Mouse (Mus musculus) cerebellum, adult 2 months (tissue): ENCODE measurements at regions not wholly inside any gene's neighbourhood (a gene's known extent, or its start where the extent isn't known, plus 50 kb on each side); places are given as distances from the start of the nearest gene placed in this dataset.

ENCODE experiments used
- DNase-seq, 2 experiments: peaks; one replicate each; pipeline ENCODE4 v3.0.0; 2021
- H3K27ac ChIP-seq: fragments of 200-500 bp; 2 replicates; pipeline ENCODE4 v1.5.1; 2012; ENCODE audit warnings: low read length, control low read depth, inconsistent platforms; ENCODE audit not compliant: insufficient read depth
- H3K27me3 ChIP-seq: fragments of 200-500 bp; 2 replicates; pipeline ENCODE4 v1.6.1; 2012; ENCODE audit warnings: inconsistent platforms, mild to moderate bottlenecking, low read length, moderate library complexity; ENCODE audit not compliant: control insufficient read depth, insufficient read depth
- H3K4me1 ChIP-seq: fragments of 200-500 bp; 2 replicates; pipeline ENCODE4 v1.6.1; 2011; ENCODE audit warnings: low read length; ENCODE audit not compliant: control insufficient read depth, insufficient read depth
- H3K4me3 ChIP-seq: fragments of 200-500 bp; replicated peaks from 2 replicates; pipeline ENCODE3; 2011; ENCODE audit warnings: mild to moderate bottlenecking, low read depth, low read length, control low read depth; ENCODE audit not compliant: insufficient read depth
- CTCF ChIP-seq: fragments of 200-500 bp; IDR thresholded peaks from 2 replicates; pipeline ENCODE4 v1.5.1; 2011; ENCODE audit warnings: low read depth, mild to moderate bottlenecking, control low read depth, low read length, moderate library complexity, borderline replicate concordance; ENCODE audit not compliant: insufficient read depth
- POLR2A ChIP-seq: fragments of 200-500 bp; IDR thresholded peaks from 2 replicates; pipeline ENCODE4 v1.6.1; 2011; ENCODE audit warnings: low read length, control low read depth, borderline replicate concordance; ENCODE audit not compliant: insufficient read depth
- WGBS: fragments of 180-500 bp; shearing (Covaris S2); methylation state at CpG from one replicate; pipeline ENCODE4 v1.1.7; 2018; 5-methylcytosine and 5-hydroxymethylcytosine counted together

DNA sequence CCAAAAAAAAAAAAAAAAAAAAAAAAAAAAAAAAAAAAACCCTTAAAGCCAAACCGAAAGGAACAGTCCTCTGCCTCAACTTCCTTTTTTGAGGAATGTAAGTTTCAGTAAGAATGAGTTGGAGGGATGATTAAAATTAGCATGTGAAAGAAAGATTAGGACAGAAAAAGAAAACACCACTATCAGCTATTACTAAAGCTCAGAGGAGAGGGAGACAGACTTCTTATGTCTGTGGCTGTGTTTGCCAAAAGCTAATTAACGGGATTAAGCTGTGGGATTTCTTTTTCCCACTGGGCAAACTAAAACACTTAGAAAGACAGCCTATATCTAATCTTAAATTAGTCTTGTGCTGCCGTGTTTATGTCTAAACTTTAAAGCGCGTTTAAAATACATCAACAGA lies 146.7 kb upstream of the Vegfc start:
- Histone ChIP-seq H3K4me1 (no peaks in the 10 kb centered on the region), H3K27me3 (no peaks in the 10 kb centered on the region), H3K4me3 (no peak overlapping the region), H3K27ac (no peak overlapping the region)
- TF ChIP-seq POLR2A, result no peak
- TF ChIP-seq CTCF, result no peak
- DNase-seq, result no peak
- 52% methylated on average over 5 of the region's 5 CpGs for WGBS

DNA sequence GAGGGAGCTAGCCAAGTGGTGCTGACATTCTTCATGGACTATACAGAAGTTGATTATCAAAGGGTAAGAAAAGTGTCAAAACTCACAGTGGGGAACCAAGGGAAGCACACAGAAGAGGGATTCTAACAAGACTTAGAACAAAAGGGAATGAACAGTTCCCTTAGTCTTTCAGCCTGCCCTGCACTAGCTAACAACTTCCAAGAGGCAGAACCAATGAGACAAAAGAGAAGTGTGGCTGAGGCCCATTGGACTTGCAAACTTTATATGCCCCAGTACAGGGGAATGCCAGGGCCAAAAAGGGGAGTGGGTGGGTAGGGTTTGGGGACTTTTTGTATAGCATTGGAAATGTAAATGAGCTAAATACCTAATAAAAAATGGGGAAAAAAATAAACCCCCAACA lies 139.0 kb upstream of the Vegfc start:
- TF ChIP-seq CTCF, result no peak
- no peak for TF ChIP-seq POLR2A
- Histone ChIP-seq H3K4me1 (no peaks in the 10 kb centered on the region), H3K27me3 (no peaks in the 10 kb centered on the region), H3K4me3 (no peak overlapping the region), H3K27ac (no peak overlapping the region)
- DNase-seq, result no peak

DNA sequence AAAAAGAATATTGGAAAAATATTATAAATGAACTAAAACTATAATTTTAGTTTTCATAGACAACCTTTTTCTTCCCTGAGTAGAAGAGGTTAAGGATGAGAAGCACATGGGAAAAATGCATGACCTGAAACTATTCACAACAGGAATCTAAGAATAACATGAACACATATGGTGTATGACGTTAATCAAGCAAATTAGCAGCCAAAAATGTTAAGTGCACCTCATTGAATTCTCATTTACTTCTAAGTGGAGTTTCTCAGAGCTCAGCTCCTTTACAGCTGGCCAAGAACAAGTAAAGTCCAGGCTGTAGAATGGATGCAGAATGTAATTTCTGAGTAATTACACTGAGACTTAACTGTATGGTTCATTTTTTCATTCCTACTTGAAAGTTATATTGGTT lies 137.9 kb upstream of the Vegfc start:
- no peak for TF ChIP-seq CTCF
- no peak for TF ChIP-seq POLR2A
- Histone ChIP-seq H3K27ac (no peak overlapping the region), H3K4me1 (no peaks in the 10 kb centered on the region), H3K27me3 (no peaks in the 10 kb centered on the region), H3K4me3 (no peak overlapping the region)
- 4% methylated on average over 1 of the region's 1 CpGs for WGBS
- DNase-seq, result peak in 1 of 2 experiments; percentile 26

DNA sequence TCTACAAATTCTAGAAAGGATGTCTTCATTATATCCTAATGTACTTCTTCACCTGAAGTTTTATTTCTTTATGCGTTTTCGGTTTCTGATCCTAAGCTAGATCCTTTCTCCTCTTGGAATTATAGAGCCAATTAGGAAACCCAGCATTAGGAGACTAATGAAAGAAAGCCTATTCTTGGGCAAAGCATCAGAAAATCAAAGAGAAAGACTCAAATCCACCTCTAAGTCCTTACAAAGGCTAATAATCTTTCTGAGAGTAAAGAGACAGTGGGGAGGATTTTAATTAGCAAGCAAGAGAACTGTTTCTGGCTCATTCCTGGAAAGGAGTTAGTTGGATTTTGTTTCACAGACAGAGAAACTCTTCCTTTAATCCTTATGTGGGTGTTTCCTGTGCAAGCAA lies 136.3 kb upstream of the Vegfc start:
- H3K27me3 ChIP-seq, result no peaks in the 10 kb centered on the region
- WGBS, result 98% methylated on average over 2 of the region's 2 CpGs
- no peak overlapping the region for H3K4me3 ChIP-seq
- H3K4me1 ChIP-seq, result no peaks in the 10 kb centered on the region
- DNase-seq, result no peak
- H3K27ac ChIP-seq, result no peak overlapping the region
- TF ChIP-seq POLR2A (no peak), CTCF (no peak)

DNA sequence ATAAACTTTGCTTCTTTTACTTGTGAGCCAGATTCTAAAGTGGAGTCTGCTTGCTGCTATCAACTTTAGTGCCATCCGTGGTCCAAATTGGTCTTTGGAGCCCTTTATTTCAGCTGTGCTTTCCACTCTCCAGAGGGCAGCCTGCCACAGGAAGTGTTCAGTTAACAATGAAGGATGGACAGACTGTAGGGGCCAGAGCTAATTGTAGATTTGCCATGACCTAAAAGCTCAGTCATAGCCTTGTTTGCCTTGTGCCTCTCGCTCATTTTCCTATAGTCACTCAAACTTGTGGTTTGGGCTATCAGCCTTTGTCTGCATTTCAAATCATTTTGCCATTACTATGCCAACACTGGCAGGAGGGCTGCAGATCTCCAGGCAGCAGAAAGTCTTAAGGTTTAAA lies 131.8 kb upstream of the Vegfc start:
- Histone ChIP-seq H3K4me1 (no peaks in the 10 kb centered on the region), H3K27me3 (no peaks in the 10 kb centered on the region), H3K27ac (no peak overlapping the region), H3K4me3 (no peak overlapping the region)
- peak in 1 of 2 experiments; percentile 19 for DNase-seq
- 16% methylated on average over 2 of the region's 2 CpGs for WGBS
- no peak for TF ChIP-seq POLR2A
- no peak for TF ChIP-seq CTCF

DNA sequence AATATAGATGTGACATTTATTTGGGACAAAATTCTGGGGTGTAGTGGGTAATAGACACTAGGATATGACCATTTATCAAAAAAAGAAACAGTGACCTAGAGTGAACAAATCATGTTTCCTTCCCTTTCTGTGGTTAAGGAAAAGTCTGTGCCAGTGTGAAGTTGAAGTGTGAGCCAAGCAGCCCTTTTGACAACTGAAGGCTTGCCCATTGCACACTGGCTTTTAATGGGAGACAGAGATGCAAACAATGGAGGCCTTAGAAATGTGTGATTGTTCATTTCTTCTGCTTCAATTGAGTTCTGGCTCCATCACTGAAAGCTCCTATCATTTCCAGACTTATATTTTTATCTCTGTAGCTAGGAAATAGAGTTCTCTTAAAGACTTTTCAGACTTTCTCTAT lies 130.0 kb upstream of the Vegfc start:
- no peak overlapping the region for H3K4me3 ChIP-seq
- TF ChIP-seq POLR2A (no peak), CTCF (no peak)
- H3K4me1 ChIP-seq, result no peaks in the 10 kb centered on the region
- H3K27me3 ChIP-seq, result no peaks in the 10 kb centered on the region
- no peak overlapping the region for H3K27ac ChIP-seq
- no peak for DNase-seq

DNA sequence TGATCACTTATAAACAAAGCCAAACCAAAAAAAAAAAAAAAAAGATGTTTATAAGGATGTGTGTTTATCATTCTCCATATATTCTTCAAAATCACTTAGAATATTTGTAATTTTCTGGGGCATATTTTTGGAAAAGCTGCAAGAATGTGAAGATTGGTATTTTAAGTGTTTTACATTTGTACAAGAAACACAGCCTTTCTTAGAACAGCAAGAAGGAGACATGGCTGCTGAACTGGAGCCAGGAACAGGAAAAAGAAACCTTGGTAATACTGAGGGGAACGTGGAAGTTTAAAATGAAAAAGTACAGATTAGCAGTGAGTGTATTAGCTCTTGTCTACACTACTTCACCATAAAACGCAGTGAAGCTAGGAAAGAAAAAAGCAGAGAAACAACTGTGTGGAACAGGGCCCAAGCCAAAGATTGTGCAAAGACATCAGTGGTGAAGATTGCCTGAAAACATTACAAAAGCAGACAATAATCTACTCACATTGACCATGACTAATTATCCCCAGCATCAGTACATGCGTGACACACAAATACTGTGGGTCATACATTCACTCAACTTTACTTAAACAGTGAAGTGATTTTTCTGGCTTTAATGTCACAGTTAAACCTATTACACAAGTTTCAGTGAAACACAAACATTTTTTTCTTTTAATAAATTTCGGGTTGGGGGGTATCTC lies 122.8 kb upstream of the Vegfc start:
- no peak overlapping the region for H3K27ac ChIP-seq
- WGBS, result 51% methylated on average over 4 of the region's 4 CpGs
- no peaks in the 10 kb centered on the region for H3K4me1 ChIP-seq
- H3K4me3 ChIP-seq, result no peak overlapping the region
- DNase-seq, result no peak
- no peaks in the 10 kb centered on the region for H3K27me3 ChIP-seq
- TF ChIP-seq CTCF (no peak), POLR2A (no peak)

DNA sequence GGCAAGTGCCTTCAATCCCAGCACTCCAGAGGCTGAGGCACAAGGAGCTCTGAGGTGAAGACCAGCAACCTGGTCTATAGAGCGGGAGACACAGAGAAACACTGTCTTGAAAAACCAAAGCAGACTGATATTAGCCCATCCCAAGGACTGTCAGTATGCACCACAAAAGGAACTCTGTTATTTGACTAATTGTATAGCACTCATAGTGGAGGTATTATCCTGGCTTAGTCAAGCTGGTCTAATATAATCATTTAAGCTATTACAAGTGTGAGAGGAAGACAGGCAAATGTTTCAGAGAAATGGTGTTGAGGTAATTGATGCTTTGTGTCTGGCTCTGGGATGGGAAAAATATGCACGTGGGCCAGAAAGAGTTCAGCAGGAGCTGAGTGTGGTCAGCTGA lies 121.3 kb upstream of the Vegfc start:
- TF ChIP-seq POLR2A (no peak), CTCF (no peak)
- Histone ChIP-seq H3K4me3 (no peak overlapping the region), H3K4me1 (no peaks in the 10 kb centered on the region), H3K27me3 (no peaks in the 10 kb centered on the region), H3K27ac (no peak overlapping the region)
- 65% methylated on average over 2 of the region's 2 CpGs for WGBS
- DNase-seq, result no peak

DNA sequence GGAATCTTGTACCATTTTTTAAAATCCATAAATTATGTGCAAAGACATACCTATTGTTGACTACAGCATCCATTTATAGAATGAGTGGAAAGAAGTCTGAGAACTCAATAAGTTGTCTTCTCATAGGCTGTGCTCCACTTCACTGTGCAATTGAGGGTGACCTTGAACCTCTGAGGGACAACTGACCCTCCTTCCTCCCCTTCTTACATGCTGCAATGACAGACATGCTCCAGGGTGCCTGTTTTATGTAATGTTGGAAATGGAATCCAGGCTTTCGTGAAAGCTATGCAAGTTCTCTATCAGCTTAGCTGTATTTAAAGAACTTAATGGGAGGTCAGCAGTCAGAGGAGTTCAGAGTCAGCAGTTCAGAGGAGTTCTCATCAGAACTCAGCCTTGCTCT lies 118.9 kb upstream of the Vegfc start:
- TF ChIP-seq CTCF (no peak), POLR2A (no peak)
- no peak for DNase-seq
- Histone ChIP-seq H3K27me3 (no peaks in the 10 kb centered on the region), H3K4me1 (no peaks in the 10 kb centered on the region), H3K27ac (no peak overlapping the region), H3K4me3 (no peak overlapping the region)
- 78% methylated on average over 1 of the region's 1 CpGs for WGBS
